Mouse (Mus musculus) ES-Bruce4 (cell line): ENCODE measurements at regions not wholly inside any gene's neighbourhood (a gene's known extent, or its start where the extent isn't known, plus 50 kb on each side); places are given as distances from the start of the nearest gene placed in this dataset.

Experiments used
- CTCF ChIP-seq: IDR thresholded peaks from one replicate; pipeline ENCODE4 v1.8.1; 2011; ENCODE audit warnings: low read depth, low read length
- POLR2A ChIP-seq: IDR thresholded peaks from one replicate; pipeline ENCODE4 v1.8.1; 2011; ENCODE audit warnings: low read length; ENCODE audit not compliant: insufficient read depth

DNA sequence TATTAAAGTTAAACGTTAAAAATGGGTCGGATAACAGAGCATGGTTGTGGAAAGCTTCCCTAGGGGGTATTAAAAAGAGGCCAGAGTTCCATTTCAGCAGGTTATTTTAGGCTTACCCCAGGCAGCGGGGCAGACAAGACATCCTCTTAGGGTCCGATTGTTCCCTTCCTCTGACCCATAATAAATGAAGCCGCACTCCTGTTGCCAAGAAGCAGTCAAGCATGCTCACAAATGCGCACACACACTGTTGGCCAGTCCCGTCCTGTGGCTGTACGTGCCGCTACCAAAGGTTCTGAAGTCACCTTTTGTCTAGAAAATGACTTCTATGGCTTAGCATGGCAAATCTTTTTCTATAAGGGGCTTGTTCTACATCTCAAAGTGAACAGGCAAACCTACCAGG is 146.8 kb upstream of the Mdm1 start:
- TF ChIP-seq CTCF (no peak), POLR2A (no peak)
